Mouse (Mus musculus) kidney, embryonic 16.5 days (tissue): Measurements from ENCODE around the gene Ccdc70. TPM values are rescaled to one million over a fixed set of nuclear protein-coding genes. Genes with fewer than 3 reads are reported as not detected.
A peak's percentile ranks its signal among the peaks of the same experiment; 100 is the strongest.
"Not testable (repeated sequence)": the region's sequence is repeated elsewhere in the genome, so short reads cannot be mapped to it uniquely, and the experiment has no call there.

Experiments
- ATAC-seq: fragments of 200-750 bp; cut with Nextera tagmentation; 2 replicates; pipeline ENCODE4 v1.8.0; 2017; ENCODE audit warnings: moderate TSS enrichment; ENCODE audit not compliant: low FRiP score, low TSS enrichment
- H3K27ac ChIP-seq: fragments of 300-500 bp; sonication (generic); 2 replicates; pipeline ENCODE4 v1.5.1; 2014; ENCODE audit warnings: low read length
- H3K27me3 ChIP-seq: fragments of 300-500 bp; sonication (generic); 2 replicates; pipeline ENCODE4 v1.6.1; 2014; ENCODE audit warnings: low read length, control low read depth, mixed read lengths; ENCODE audit not compliant: insufficient read depth
- H3K36me3 ChIP-seq: fragments of 300-500 bp; sonication (generic); 2 replicates; pipeline ENCODE4 v1.6.1; 2014; ENCODE audit warnings: low read length, control low read depth, mixed read lengths; ENCODE audit not compliant: insufficient read depth
- H3K4me1 ChIP-seq: fragments of 300-500 bp; sonication (generic); 2 replicates; pipeline ENCODE4 v1.6.1; 2014; ENCODE audit warnings: low read length, control low read depth, mixed read lengths; ENCODE audit not compliant: insufficient read depth
- H3K4me2 ChIP-seq: fragments of 300-500 bp; sonication (generic); replicated peaks from 2 replicates; pipeline ENCODE4 v1.6.1; 2014; ENCODE audit warnings: low read depth, low read length
- H3K4me3 ChIP-seq: fragments of 300-500 bp; sonication (generic); 2 replicates; pipeline ENCODE4 v1.5.1; 2014; ENCODE audit warnings: mild to moderate bottlenecking, low read length
- H3K9ac ChIP-seq: fragments of 300-500 bp; sonication (generic); replicated peaks from 2 replicates; pipeline ENCODE4 v1.6.1; 2014; ENCODE audit warnings: low read length
- H3K9me3 ChIP-seq: fragments of 300-500 bp; sonication (generic); 2 replicates; pipeline ENCODE4 v1.6.1; 2016; ENCODE audit warnings: low read length, control low read depth
- WGBS: fragments of 180-500 bp; shearing (Covaris S2); extraction: QIAGEN DNeasy Blood & Tissue Kit; methylation state at CpG from one replicate; pipeline ENCODE4 v1.1.7; 2014; 5-methylcytosine and 5-hydroxymethylcytosine counted together
- polyA plus RNA-seq: library from polyadenylated mRNA; unstranded; fragments of >200 nt; fragmentation: Nextera tagmentation; extraction: Ambion mirVana; gene quantifications from 2 replicates; pipeline ENCODE4 v1.2.1, GENCODE M21; 2015

Ccdc70 gene
- not detected in 2 replicates for polyA plus RNA-seq

GRCm38 (mm10) chr8:21969475-21969874 is at the start of gene Ccdc70:
Gene Ccdc70 (plus strand): TSS chr8:21969775.
- no peak within 1 kb of the TSS for H3K9ac ChIP-seq
- no peak for ATAC-seq
- no peak within 1 kb of the TSS for H3K27ac ChIP-seq
- no peak within 1 kb of the TSS for H3K4me2 ChIP-seq
- H3K4me1 ChIP-seq = no peaks in the 10 kb centered on the region
- no peaks in the 10 kb centered on the region for H3K36me3 ChIP-seq
- H3K27me3 ChIP-seq = no peaks in the 10 kb centered on the region
- H3K4me3 ChIP-seq = no peak within 1 kb of the TSS
- 85% methylated on average over 3 of the region's 3 CpGs for WGBS
- no peaks in the 10 kb centered on the region for H3K9me3 ChIP-seq

GRCm38 (mm10) chr8:21930754-21931153 is 38.8 kb upstream of the Ccdc70 start:
- not testable (repeated sequence) for H3K4me3 ChIP-seq, H3K27me3 ChIP-seq, H3K4me1 ChIP-seq, H3K36me3 ChIP-seq, H3K9ac ChIP-seq, H3K27ac ChIP-seq, H3K9me3 ChIP-seq, ATAC-seq, H3K4me2 ChIP-seq
- 84% methylated on average over 3 of the region's 3 CpGs for WGBS

GRCm38 (mm10) chr8:21932610-21933009 is 37.0 kb upstream of the Ccdc70 start, which contains the start of gene Defb15:
Gene Defb15 (minus strand): TSS chr8:21932710.
- H3K27ac ChIP-seq = no peak within 1 kb of the TSS
- 73% methylated on average over 6 of the region's 6 CpGs for WGBS
- no peaks in the 10 kb centered on the region for H3K27me3 ChIP-seq
- H3K4me1 ChIP-seq = no peaks in the 10 kb centered on the region
- ATAC-seq = no peak
- no peaks in the 10 kb centered on the region for H3K9me3 ChIP-seq
- no peak within 1 kb of the TSS for H3K9ac ChIP-seq
- H3K4me2 ChIP-seq = no peak within 1 kb of the TSS
- H3K36me3 ChIP-seq = no peaks in the 10 kb centered on the region
- no peak within 1 kb of the TSS for H3K4me3 ChIP-seq

GRCm38 (mm10) chr8:21938052-21938451 is 31.5 kb upstream of the Ccdc70 start, which contains the start of gene Defb35:
Gene Defb35 (plus strand): TSS chr8:21938352.
- not testable (repeated sequence) for ATAC-seq, H3K9me3 ChIP-seq, H3K27me3 ChIP-seq, H3K4me1 ChIP-seq, H3K4me3 ChIP-seq, H3K27ac ChIP-seq, H3K4me2 ChIP-seq, H3K9ac ChIP-seq, H3K36me3 ChIP-seq
- 90% methylated on average over 4 of the region's 4 CpGs for WGBS

- H3K27me3 ChIP-seq = no peaks in the 10 kb centered on the region
Observed at GRCm38 (mm10) chr8:21946462-21946861, 23.1 kb upstream of the Ccdc70 start, which contains the start of gene Defb13. Gene Defb13 (plus strand): TSS chr8:21946762.

GRCm38 (mm10) chr8:21947311-21948017 is 22.1 kb upstream of the Ccdc70 start:
- H3K27ac ChIP-seq = no peak overlapping the region
- no peak overlapping the region for H3K4me2 ChIP-seq
- H3K9me3 ChIP-seq = no peaks in the 10 kb centered on the region
- H3K27me3 ChIP-seq = no peaks in the 10 kb centered on the region
- H3K4me1 ChIP-seq = no peaks in the 10 kb centered on the region
- H3K4me3 ChIP-seq = no peak overlapping the region
- H3K9ac ChIP-seq = no peak overlapping the region
- ATAC-seq = peak; percentile 46
- no peaks in the 10 kb centered on the region for H3K36me3 ChIP-seq
- WGBS = 51% methylated on average over 9 of the region's 9 CpGs

More at GRCm38 (mm10) chr8:21946462-21946861, 23.1 kb upstream of the Ccdc70 start, which contains the start of gene Defb13:
- H3K9me3 ChIP-seq = no peaks in the 10 kb centered on the region
- H3K4me3 ChIP-seq = no peak within 1 kb of the TSS
- H3K27ac ChIP-seq = no peak within 1 kb of the TSS
- WGBS = 67% methylated on average over 6 of the region's 6 CpGs
- H3K4me2 ChIP-seq = no peak within 1 kb of the TSS
- no peaks in the 10 kb centered on the region for H3K4me1 ChIP-seq
- no peak for ATAC-seq
- no peaks in the 10 kb centered on the region for H3K36me3 ChIP-seq
- H3K9ac ChIP-seq = no peak within 1 kb of the TSS

- Histone ChIP-seq H3K27ac (no peak overlapping the region), H3K9ac (no peak overlapping the region), H3K9me3 (no peaks in the 10 kb centered on the region), H3K4me2 (no peak overlapping the region), H3K27me3 (no peaks in the 10 kb centered on the region), H3K4me3 (no peak overlapping the region), H3K4me1 (no peaks in the 10 kb centered on the region), H3K36me3 (no peaks in the 10 kb centered on the region)
- no peak for ATAC-seq
- 6% methylated on average over 9 of the region's 9 CpGs for WGBS
Observed at GRCm38 (mm10) chr8:21955321-21955720, 14.3 kb upstream of the Ccdc70 start.

GRCm38 (mm10) chr8:21956336-21956735 is 13.2 kb upstream of the Ccdc70 start:
- H3K4me2 ChIP-seq = no peak overlapping the region
- whole genome bisulfite sequencing = 83% methylated on average over 3 of the region's 3 CpGs

GRCm38 (mm10) chr8:21958414-21958813 is 11.2 kb upstream of the Ccdc70 start, which contains the start of gene Fam90a1a:
Gene Fam90a1a (plus strand): TSS chr8:21958714.
- Histone ChIP-seq H3K4me2 (no peak within 1 kb of the TSS), H3K27ac (no peak within 1 kb of the TSS), H3K9me3 (no peaks in the 10 kb centered on the region), H3K4me1 (no peaks in the 10 kb centered on the region), H3K9ac (no peak within 1 kb of the TSS), H3K27me3 (no peaks in the 10 kb centered on the region), H3K4me3 (no peak within 1 kb of the TSS), H3K36me3 (no peaks in the 10 kb centered on the region)
- ATAC-seq = no peak
- 78% methylated on average over 2 of the region's 2 CpGs for WGBS

More at GRCm38 (mm10) chr8:21956336-21956735, 13.2 kb upstream of the Ccdc70 start:
- Histone ChIP-seq H3K9ac (no peak overlapping the region), H3K36me3 (no peaks in the 10 kb centered on the region), H3K27me3 (no peaks in the 10 kb centered on the region), H3K4me3 (no peak overlapping the region), H3K27ac (no peak overlapping the region), H3K4me1 (no peaks in the 10 kb centered on the region), H3K9me3 (no peaks in the 10 kb centered on the region)
- no peak for ATAC-seq

GRCm38 (mm10) chr8:21966646-21967045 is 2.9 kb upstream of the Ccdc70 start:
- no peaks in the 10 kb centered on the region for H3K36me3 ChIP-seq
- H3K27ac ChIP-seq = no peak overlapping the region
- no peaks in the 10 kb centered on the region for H3K4me1 ChIP-seq
- no peak overlapping the region for H3K9ac ChIP-seq
- WGBS = 73% methylated on average over 1 of the region's 1 CpGs
- H3K4me3 ChIP-seq = no peak overlapping the region
- no peak overlapping the region for H3K4me2 ChIP-seq
- H3K9me3 ChIP-seq = no peaks in the 10 kb centered on the region
- no peaks in the 10 kb centered on the region for H3K27me3 ChIP-seq
- ATAC-seq = no peak
